Mouse (Mus musculus) ES-E14 (cell line): ENCODE results near the gene Slc2a13. TPM values are rescaled to one million over a fixed set of nuclear protein-coding genes. Genes with fewer than 3 reads are reported as not detected.

Experiments used
- DNase-seq: peaks from one replicate; pipeline ENCODE4 v3.0.0-alpha.2; 2013; ENCODE audit warnings: low read depth, low spot score
- H3K27ac ChIP-seq: 2 replicates; pipeline ENCODE4 v1.5.1; 2012; ENCODE audit warnings: low read depth, mild to moderate bottlenecking, low read length, moderate library complexity, mixed read lengths; ENCODE audit not compliant: poor library complexity, insufficient read depth, severe bottlenecking
- H3K36me3 ChIP-seq: 2 replicates; pipeline ENCODE4 v1.6.1; 2012; ENCODE audit warnings: mild to moderate bottlenecking, low read length, moderate library complexity, mixed read lengths; ENCODE audit not compliant: control insufficient read depth, poor library complexity, insufficient read depth, severe bottlenecking
- H3K4me1 ChIP-seq, 2 experiments: fragments of 150-350 bp in 1 of 2; sonication (generic) in 1 of 2; 2 replicates each; pipeline ENCODE4 v1.6.1; 2012; ENCODE audit warnings: low read length in 2 of 2, mild to moderate bottlenecking in 1 of 2, mixed read lengths in 1 of 2; ENCODE audit not compliant: control insufficient read depth in 2 of 2, insufficient read depth in 2 of 2, poor library complexity in 1 of 2
- H3K4me3 ChIP-seq, 2 experiments: fragments of 150-350 bp in 1 of 2; sonication (generic) in 1 of 2; 2 replicates each; pipeline ENCODE4 v1.5.1; 2012; ENCODE audit warnings: low read length in 2 of 2, low read depth in 1 of 2, mild to moderate bottlenecking in 1 of 2, mixed read lengths in 1 of 2; ENCODE audit not compliant: insufficient read depth in 1 of 2, poor library complexity in 1 of 2, severe bottlenecking in 1 of 2
- H3K9ac ChIP-seq: 2 replicates; pipeline ENCODE4 v1.6.1; 2012; ENCODE audit warnings: low read depth, mild to moderate bottlenecking, low read length, mixed read lengths; ENCODE audit not compliant: poor library complexity, insufficient read depth, severe bottlenecking
- H3K9me3 ChIP-seq: fragments of 150-350 bp; sonication (generic); 2 replicates; pipeline ENCODE4 v1.6.1; 2012; ENCODE audit warnings: low read depth, mild to moderate bottlenecking, low read length; ENCODE audit not compliant: control insufficient read depth, insufficient read depth
- CHD2 ChIP-seq: IDR thresholded peaks from 2 replicates; pipeline ENCODE4 v1.6.1; 2014; ENCODE audit warnings: mild to moderate bottlenecking, low read depth, low read length, inconsistent platforms
- HCFC1 ChIP-seq: IDR thresholded peaks from 2 replicates; pipeline ENCODE4 v1.6.1; 2012; ENCODE audit warnings: low read length, inconsistent platforms, borderline replicate concordance; ENCODE audit not compliant: insufficient read depth
- MAFK ChIP-seq: IDR thresholded peaks from 2 replicates; pipeline ENCODE4 v1.6.1; 2014; ENCODE audit warnings: mild to moderate bottlenecking, low read depth, low read length, inconsistent platforms; ENCODE audit not compliant: insufficient read depth
- ZC3H11A ChIP-seq: IDR thresholded peaks from 2 replicates; pipeline ENCODE4 v1.6.1; 2012; ENCODE audit warnings: low read depth, mild to moderate bottlenecking, inconsistent platforms, low read length, borderline replicate concordance
- ZNF384 ChIP-seq: IDR thresholded peaks from 2 replicates; pipeline ENCODE4 v1.6.1; 2012; ENCODE audit warnings: low read depth, low read length, inconsistent platforms
- in situ Hi-C, 2 experiments: fragments of 600-800 bp; cut with MboI; formaldehyde crosslinking; loops; one replicate each; pipeline ENCODE4 v1.15.1; 2025; ENCODE audit warnings: low sequenced_read_pairs in 2 of 2, inconsistent platforms in 1 of 2; ENCODE audit not compliant: unreplicated experiment in 2 of 2
- total RNA-seq: library from RNA; depleted of rRNA; stranded (reverse); fragments of 300-350 nt; gene quantifications from 2 replicates; pipeline ENCODE4 v1.2.3, GENCODE M21; 2012

The Slc2a13 gene
- total RNA-seq, 1 experiment, result 0.13 TPM

DNA sequence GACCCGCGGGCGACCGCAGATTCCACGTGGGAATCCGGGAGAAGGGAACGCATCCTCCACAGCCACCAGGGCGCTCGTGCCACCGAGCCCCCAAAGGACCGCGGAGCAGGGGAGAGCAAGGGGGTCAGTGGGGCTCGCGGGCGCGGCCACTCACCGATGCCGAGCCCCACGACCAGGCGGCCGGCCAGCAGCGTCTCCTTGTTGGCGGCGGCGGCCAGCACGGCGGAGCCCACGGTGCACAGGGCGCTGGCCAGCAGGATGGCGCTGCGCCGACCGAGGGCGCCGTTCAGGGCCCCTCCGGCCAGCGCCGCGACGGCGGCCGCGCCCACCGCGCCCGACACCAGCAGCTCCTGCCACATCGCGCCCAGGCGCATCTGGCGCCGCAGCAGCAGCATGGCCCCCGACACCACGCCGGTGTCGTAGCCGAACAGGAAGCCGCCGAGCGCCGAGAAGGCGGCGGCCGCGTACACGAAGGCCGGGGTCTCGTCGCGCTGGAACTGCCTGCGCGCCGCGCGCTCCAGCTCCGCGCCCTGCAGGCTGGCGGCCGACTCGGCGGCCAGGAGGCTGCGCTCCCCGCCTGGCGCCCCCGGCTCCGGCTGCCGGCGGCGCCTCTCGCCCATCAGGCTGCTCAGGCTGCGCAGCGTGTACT lies 516 bp downstream of the Slc2a13 start:
- H3K27ac ChIP-seq, result no peak overlapping the region
- peak; percentile 19 for DNase-seq

DNA sequence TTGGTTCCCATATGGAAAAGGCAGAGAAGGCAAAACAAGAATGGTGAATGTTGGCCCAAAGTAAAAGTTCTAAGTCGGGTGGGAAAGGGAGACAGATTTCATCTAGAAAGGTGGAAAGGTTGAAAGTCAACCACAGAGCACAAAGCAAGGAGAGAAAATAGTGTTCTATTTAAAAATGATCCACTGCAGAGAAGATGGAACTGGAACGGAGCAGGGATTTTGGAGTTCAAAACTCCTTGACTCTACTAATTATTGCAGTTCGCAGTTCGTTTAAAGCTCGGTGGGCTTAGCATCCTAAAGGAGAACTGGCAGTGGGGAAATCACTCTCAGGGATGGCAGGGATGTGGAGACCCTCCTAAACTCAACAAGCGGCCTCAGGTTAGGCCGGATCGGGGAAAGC lies 1.1 kb downstream of the Slc2a13 start:
- in situ Hi-C loops, result no loop called here
- H3K36me3 ChIP-seq, result no peaks in the 10 kb centered on the region
- H3K9me3 ChIP-seq, result no peaks in the 10 kb centered on the region
- H3K4me3 ChIP-seq, result peak overlapping the region; percentile 77 to 83
- peak overlapping the region; percentile 76 for H3K9ac ChIP-seq
- no peak for TF ChIP-seq ZNF384
- no peak for TF ChIP-seq HCFC1
- no peak for TF ChIP-seq CHD2
- no peak for TF ChIP-seq MAFK
- TF ChIP-seq ZC3H11A, result no peak
- H3K4me1 ChIP-seq, result no peaks in the 10 kb centered on the region
- DNase-seq, result no peak
- no peak overlapping the region for H3K27ac ChIP-seq

More for the DNA sequence above, 516 bp downstream of the Slc2a13 start:
- H3K9me3 ChIP-seq, result no peaks in the 10 kb centered on the region
- no peaks in the 10 kb centered on the region for H3K36me3 ChIP-seq
- no peaks in the 10 kb centered on the region for H3K4me1 ChIP-seq
- peak overlapping the region; percentile 77 to 83 for H3K4me3 ChIP-seq
- no peak for TF ChIP-seq MAFK
- no peak for TF ChIP-seq CHD2
- TF ChIP-seq ZNF384, result no peak
- TF ChIP-seq ZC3H11A, result no peak
- TF ChIP-seq HCFC1, result no peak
- peak overlapping the region; percentile 76 for H3K9ac ChIP-seq
- in situ Hi-C loops, result no loop called here

DNA sequence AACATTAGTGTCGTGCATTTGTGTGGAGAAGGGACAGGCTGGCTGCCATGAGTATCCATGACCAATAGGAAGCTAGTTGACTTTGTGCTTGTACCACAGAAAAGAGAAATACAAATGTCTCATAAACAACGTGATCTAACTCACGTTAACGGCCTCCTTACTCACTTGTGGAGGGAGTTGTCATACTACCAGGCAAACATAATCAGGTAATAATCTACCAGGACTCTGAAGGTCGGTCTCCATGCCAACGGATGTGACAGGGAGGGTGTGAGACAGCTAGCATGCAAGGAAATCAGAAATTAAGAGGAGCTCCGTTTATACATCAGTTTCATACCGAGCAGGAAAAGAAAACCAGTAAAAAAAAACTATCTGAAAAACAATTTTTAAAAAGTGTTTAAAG lies 6.3 kb downstream of the Slc2a13 start:
- no peaks in the 10 kb centered on the region for H3K9me3 ChIP-seq
- no peak for TF ChIP-seq ZNF384
- no peak for TF ChIP-seq HCFC1
- TF ChIP-seq ZC3H11A, result no peak
- TF ChIP-seq CHD2, result no peak
- TF ChIP-seq MAFK, result no peak
- no peaks in the 10 kb centered on the region for H3K4me1 ChIP-seq
- H3K9ac ChIP-seq, result no peak overlapping the region
- H3K36me3 ChIP-seq, result no peaks in the 10 kb centered on the region
- DNase-seq, result no peak
- no peak overlapping the region for H3K27ac ChIP-seq
- in situ Hi-C loops, result no loop called here
- no peak overlapping the region for H3K4me3 ChIP-seq

DNA sequence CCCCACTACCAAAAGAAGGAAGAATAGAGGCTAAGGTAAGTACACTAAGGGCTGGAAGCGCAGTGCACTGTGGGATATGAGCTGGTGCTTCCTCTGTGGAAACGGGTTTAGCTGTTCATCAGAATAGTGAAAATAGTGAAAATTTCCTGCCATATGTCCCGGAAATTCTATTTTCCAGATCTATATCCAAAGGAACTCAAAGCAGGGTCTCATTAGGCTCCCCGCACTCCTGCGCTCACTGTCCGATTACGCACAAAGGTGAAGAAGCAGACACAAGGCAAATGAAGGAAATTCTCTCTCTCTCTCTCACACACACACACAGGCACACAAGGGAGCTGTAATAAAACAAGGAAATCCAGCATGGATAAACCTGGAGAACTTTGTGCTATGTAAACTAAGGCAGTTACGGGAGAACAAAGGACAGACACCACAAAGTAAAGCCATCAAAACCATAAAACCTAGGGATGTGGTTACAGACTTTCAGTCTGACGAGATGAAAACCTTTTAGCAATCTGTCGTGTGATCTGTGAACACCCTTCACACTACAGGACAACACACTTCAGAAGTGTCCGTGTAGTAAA lies 7.9 kb downstream of the Slc2a13 start:
- Histone ChIP-seq H3K9me3 (no peaks in the 10 kb centered on the region), H3K4me1 (no peaks in the 10 kb centered on the region), H3K36me3 (no peaks in the 10 kb centered on the region), H3K27ac (no peak overlapping the region), H3K9ac (no peak overlapping the region), H3K4me3 (no peak overlapping the region)
- in situ Hi-C loops, result no loop called here
- TF ChIP-seq ZNF384, result no peak
- no peak for TF ChIP-seq HCFC1
- TF ChIP-seq MAFK, result no peak
- no peak for TF ChIP-seq ZC3H11A
- no peak for TF ChIP-seq CHD2
- no peak for DNase-seq

DNA sequence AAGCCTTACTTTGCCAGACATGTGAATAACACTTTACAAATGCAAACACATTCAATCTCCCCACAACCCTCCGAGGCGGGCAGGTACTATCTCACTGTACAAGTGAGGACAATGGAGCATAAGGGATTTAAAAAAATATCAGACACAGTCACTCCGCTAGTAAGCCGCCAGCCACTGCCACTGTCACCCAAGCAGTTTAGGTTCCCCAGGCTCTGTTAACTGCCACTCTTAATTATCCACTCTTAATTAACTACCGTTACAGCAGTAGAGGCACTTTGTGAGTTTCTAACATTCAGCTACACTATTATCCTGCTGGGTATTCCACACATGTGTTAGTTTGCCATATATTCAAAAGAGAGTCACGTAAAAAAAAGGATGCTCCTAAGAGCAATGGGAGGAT lies 11.3 kb downstream of the Slc2a13 start:
- no peak overlapping the region for H3K27ac ChIP-seq
- H3K4me3 ChIP-seq, result no peak overlapping the region
- H3K9me3 ChIP-seq, result no peaks in the 10 kb centered on the region
- H3K9ac ChIP-seq, result no peak overlapping the region
- no peaks in the 10 kb centered on the region for H3K36me3 ChIP-seq
- H3K4me1 ChIP-seq, result no peaks in the 10 kb centered on the region
- in situ Hi-C loops, result no loop called here
- no peak for TF ChIP-seq ZC3H11A
- TF ChIP-seq HCFC1, result no peak
- no peak for TF ChIP-seq MAFK
- TF ChIP-seq ZNF384, result no peak
- no peak for TF ChIP-seq CHD2
- no peak for DNase-seq
